Mouse (Mus musculus) brain, embryonic 14.5 days (tissue): ENCODE results near the gene 2810004N23Rik.
A peak's percentile ranks its signal among the peaks of the same experiment; 100 is the strongest.

Experiments used
- CTCF ChIP-seq: fragments of 200-500 bp; IDR thresholded peaks from 2 replicates; pipeline ENCODE4 v1.5.1; 2012; ENCODE audit warnings: inconsistent platforms, mild to moderate bottlenecking, moderate library complexity, borderline replicate concordance; ENCODE audit not compliant: insufficient read depth, insufficient read length; ENCODE audit errors: extremely low read depth
- POLR2A ChIP-seq: fragments of 200-500 bp; IDR thresholded peaks from 2 replicates; pipeline ENCODE4 v1.6.1; 2012; ENCODE audit warnings: mild to moderate bottlenecking, inconsistent platforms, borderline replicate concordance; ENCODE audit not compliant: poor library complexity, insufficient read depth, insufficient read length, severe bottlenecking; ENCODE audit errors: extremely low read depth

DNA sequence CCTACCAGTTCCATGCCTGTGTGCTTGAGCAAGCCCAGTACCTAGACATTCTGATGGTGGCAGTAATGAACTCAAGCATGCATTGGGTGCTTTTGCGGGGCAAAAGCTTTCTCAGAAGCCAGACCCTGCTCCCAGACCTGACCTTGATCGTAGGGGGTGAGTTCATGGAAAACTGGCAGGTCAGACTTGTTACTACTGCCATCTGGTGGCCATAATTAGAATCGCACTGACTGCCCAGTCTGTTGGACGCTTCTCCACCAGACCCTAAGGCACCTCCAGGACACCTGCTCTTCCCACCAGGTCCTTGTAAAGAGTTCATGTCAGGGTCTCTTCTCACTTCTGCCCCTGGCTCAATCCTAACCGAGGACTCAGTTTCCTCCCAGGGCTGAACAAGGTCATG is 35.5 kb downstream of the 2810004N23Rik start:
- TF ChIP-seq CTCF (peak; percentile 78), POLR2A (no peak)
